Mouse (Mus musculus): Measurements from ENCODE around the gene Tmem97.

DNA sequence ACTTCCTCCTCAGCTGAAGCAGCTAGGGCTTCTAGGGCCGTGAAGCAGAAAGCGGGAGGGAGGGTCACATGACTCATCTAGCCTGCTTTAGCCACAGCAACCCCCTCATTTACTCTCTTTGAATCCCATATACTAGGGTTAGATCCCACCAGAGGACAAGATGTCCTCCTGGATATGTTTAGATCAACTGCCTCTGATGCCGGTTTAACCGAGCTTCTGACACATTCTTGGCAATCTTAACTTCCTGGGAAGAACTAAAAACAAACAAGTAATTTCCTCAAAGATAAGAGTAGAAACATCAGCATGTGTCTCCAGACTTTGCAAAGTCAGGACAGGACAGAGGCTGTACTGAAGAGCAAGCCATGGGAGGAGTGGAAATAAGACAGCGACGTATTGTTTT is 16.2 kb upstream of the Tmem97 start:
- TF ChIP-seq CTCF (IDR thresholded peaks at IDR 0.05; ENCODE audit: low read depth, low read length) = no peak
- no peak for TF ChIP-seq GATA1 (IDR thresholded peaks at IDR 0.05; ENCODE audit: borderline replicate concordance, low read length)
- no peak for TF ChIP-seq TAL1 (conservative IDR thresholded peaks at IDR 0.05; ENCODE audit: low read depth, low read length)
- TF ChIP-seq POLR2AphosphoS5 (IDR thresholded peaks at IDR 0.05; ENCODE audit: insufficient replicate concordance, low read depth, low read length) = no peak

Measured in G1E (cell line).